Mouse (Mus musculus) myocyte (in vitro differentiated cells): ENCODE results near the gene Cryl1. TPM values are rescaled to one million over a fixed set of nuclear protein-coding genes. Genes with fewer than 3 reads are reported as not detected.

Experiments
- H3K27me3 ChIP-seq: one replicate; pipeline ENCODE4 v1.6.1; 2011; ENCODE audit not compliant: control insufficient read depth, insufficient read depth, insufficient read length
- H3K36me3 ChIP-seq: one replicate; pipeline ENCODE4 v1.6.1; 2011; ENCODE audit not compliant: control insufficient read depth, insufficient read depth
- H3K4me2 ChIP-seq: one replicate; pipeline ENCODE4 v1.6.1; 2011; ENCODE audit warnings: low read depth, control low read depth
- H3K4me3 ChIP-seq: one replicate; pipeline ENCODE4 v1.5.1; 2011; ENCODE audit warnings: mild to moderate bottlenecking, control low read depth, moderate library complexity
- H3K79me2 ChIP-seq: one replicate; pipeline ENCODE4 v1.6.1; 2011; ENCODE audit not compliant: control insufficient read depth, insufficient read depth
- H3ac ChIP-seq: one replicate; pipeline ENCODE4 v1.6.1; 2011; ENCODE audit not compliant: control insufficient read depth, insufficient read length
- CEBPB ChIP-seq: IDR thresholded peaks from 2 replicates; pipeline ENCODE4 v1.6.1; 2011; ENCODE audit warnings: mild to moderate bottlenecking, moderate library complexity; ENCODE audit not compliant: poor library complexity, insufficient read depth, severe bottlenecking
- E2F4 ChIP-seq: IDR thresholded peaks from one replicate; pipeline ENCODE4 v1.6.1; 2011; ENCODE audit warnings: mild to moderate bottlenecking, control low read depth, moderate library complexity; ENCODE audit not compliant: insufficient read depth
- MAX ChIP-seq: IDR thresholded peaks from one replicate; pipeline ENCODE4 v1.6.1; 2011; ENCODE audit warnings: low read depth, mild to moderate bottlenecking, control low read depth
- MYOD1 ChIP-seq, 3 experiments: IDR thresholded peaks; one replicate each; pipeline ENCODE4 v1.6.1; 2011; ENCODE audit warnings: control low read depth in 2 of 3, low read depth in 2 of 3, mild to moderate bottlenecking in 2 of 3, moderate library complexity in 1 of 3; ENCODE audit not compliant: insufficient read length in 2 of 3, control insufficient read depth in 1 of 3
- MYOG ChIP-seq, 3 experiments: IDR thresholded peaks; one replicate each; pipeline ENCODE4 v1.6.1; 2011; ENCODE audit warnings: control low read depth in 2 of 3, low read depth in 2 of 3, mild to moderate bottlenecking in 2 of 3; ENCODE audit not compliant: insufficient read length in 2 of 3, control insufficient read depth in 1 of 3, insufficient read depth in 1 of 3
- POLR2A ChIP-seq: IDR thresholded peaks from one replicate; pipeline ENCODE4 v1.6.1; 2011; ENCODE audit warnings: low read depth, mild to moderate bottlenecking, control low read depth, moderate library complexity; ENCODE audit not compliant: insufficient read length
- POLR2AphosphoS2 ChIP-seq: IDR thresholded peaks from one replicate; pipeline ENCODE4 v1.6.1; 2011; ENCODE audit warnings: low read depth, control low read depth; ENCODE audit not compliant: insufficient read length
- REST ChIP-seq: IDR thresholded peaks from one replicate; pipeline ENCODE4 v1.6.1; 2011; ENCODE audit warnings: mild to moderate bottlenecking, control low read depth, moderate library complexity; ENCODE audit not compliant: insufficient read depth, insufficient read length
- SRF ChIP-seq: IDR thresholded peaks from one replicate; pipeline ENCODE4 v1.6.1; 2011; ENCODE audit warnings: low read depth; ENCODE audit not compliant: control insufficient read depth, insufficient read length
- TCF12 ChIP-seq: IDR thresholded peaks from one replicate; pipeline ENCODE4 v1.6.1; 2011; ENCODE audit warnings: mild to moderate bottlenecking, control low read depth; ENCODE audit not compliant: poor library complexity, insufficient read depth, severe bottlenecking
- TCF3 ChIP-seq: IDR thresholded peaks from one replicate; pipeline ENCODE4 v1.6.1; 2011; ENCODE audit warnings: low read depth, control low read depth; ENCODE audit not compliant: insufficient read length
- USF1 ChIP-seq: IDR thresholded peaks from one replicate; pipeline ENCODE4 v1.6.1; 2011; ENCODE audit warnings: low read depth, mild to moderate bottlenecking, control low read depth, moderate library complexity
- polyA plus RNA-seq: library from polyadenylated mRNA; unstranded; fragments of >200 nt; fragmentation: generic; extraction: Trizol; gene quantifications from one replicate; pipeline ENCODE4 v1.2.1, GENCODE M21; 2012; ENCODE audit warnings: missing spikeins

The Cryl1 gene
- polyA plus RNA-seq, 1 experiment = 0.72 TPM

DNA sequence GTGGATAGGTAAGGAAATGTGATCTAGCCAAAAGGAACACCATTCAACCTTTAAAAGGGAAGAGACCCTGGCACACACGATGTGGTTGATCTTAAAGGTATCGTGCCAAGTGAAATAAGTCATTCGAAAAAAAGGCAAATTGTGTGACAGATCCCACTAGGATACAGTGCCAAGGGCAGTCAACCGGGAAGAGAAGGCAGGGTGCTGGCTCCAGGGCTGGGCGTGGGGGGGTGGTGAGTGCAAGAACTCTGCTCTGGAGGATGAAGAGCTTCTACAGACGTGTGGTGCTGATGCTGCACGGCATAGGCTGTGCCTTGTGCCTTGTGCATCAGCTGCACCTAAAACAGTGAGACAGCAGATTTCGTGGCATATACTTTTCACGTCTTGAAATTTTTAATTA lies 33.0 kb downstream of the Cryl1 start:
- Histone ChIP-seq H3ac (no peak overlapping the region), H3K36me3 (no peaks in the 10 kb centered on the region), H3K4me2 (no peak overlapping the region), H3K79me2 (no peaks in the 10 kb centered on the region), H3K27me3 (no peaks in the 10 kb centered on the region), H3K4me3 (no peak overlapping the region)
- TF ChIP-seq MAX = no peak
- no peak for TF ChIP-seq TCF3
- TF ChIP-seq POLR2AphosphoS2 = no peak
- TF ChIP-seq POLR2A = no peak
- TF ChIP-seq TCF12 = no peak
- no peak for TF ChIP-seq E2F4
- no peak for TF ChIP-seq REST
- no peak for TF ChIP-seq CEBPB
- TF ChIP-seq USF1 = no peak
- no peak for TF ChIP-seq MYOG (IDR thresholded peaks at IDR 0.05; ENCODE audit: control insufficient read depth in 1 of 3, insufficient read depth in 1 of 3, insufficient read length in 2 of 3, low read depth in 2 of 3)
- no peak for TF ChIP-seq SRF
- no peak for TF ChIP-seq MYOD1 (IDR thresholded peaks at IDR 0.05; ENCODE audit: control insufficient read depth in 1 of 3, insufficient read length in 2 of 3, low read depth in 2 of 3)

DNA sequence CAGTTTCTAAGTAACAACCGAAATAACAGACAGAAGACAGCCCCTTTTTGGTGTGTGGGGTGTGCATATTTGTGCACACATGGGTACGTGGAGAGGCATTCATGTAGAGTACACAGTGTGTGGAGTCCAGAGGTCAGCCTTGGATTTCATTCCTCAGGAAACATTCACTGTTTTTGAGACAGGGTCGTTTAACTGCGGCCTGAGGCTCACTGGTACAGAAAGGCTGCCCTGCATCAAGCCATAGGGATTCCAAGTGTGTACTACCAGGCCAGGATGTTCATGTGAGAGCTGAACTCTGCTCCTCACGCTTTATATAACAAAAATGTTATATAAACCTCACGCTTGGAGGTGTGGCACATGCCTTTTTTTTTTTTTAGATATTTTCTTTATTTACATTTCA lies 34.5 kb downstream of the Cryl1 start:
- H3K36me3 ChIP-seq = no peaks in the 10 kb centered on the region
- H3K4me3 ChIP-seq = no peak overlapping the region
- H3ac ChIP-seq = no peak overlapping the region
- TF ChIP-seq TCF12 (no peak), POLR2AphosphoS2 (no peak), USF1 (no peak), REST (no peak), MYOG (IDR thresholded peaks at IDR 0.05; ENCODE audit: control insufficient read depth in 1 of 3, insufficient read depth in 1 of 3, insufficient read length in 2 of 3, low read depth in 2 of 3) (no peak), SRF (no peak), POLR2A (no peak), TCF3 (no peak), CEBPB (no peak), MYOD1 (IDR thresholded peaks at IDR 0.05; ENCODE audit: control insufficient read depth in 1 of 3, insufficient read length in 2 of 3, low read depth in 2 of 3) (no peak), E2F4 (no peak), MAX (no peak)
- H3K79me2 ChIP-seq = no peaks in the 10 kb centered on the region
- H3K4me2 ChIP-seq = no peak overlapping the region
- no peaks in the 10 kb centered on the region for H3K27me3 ChIP-seq

DNA sequence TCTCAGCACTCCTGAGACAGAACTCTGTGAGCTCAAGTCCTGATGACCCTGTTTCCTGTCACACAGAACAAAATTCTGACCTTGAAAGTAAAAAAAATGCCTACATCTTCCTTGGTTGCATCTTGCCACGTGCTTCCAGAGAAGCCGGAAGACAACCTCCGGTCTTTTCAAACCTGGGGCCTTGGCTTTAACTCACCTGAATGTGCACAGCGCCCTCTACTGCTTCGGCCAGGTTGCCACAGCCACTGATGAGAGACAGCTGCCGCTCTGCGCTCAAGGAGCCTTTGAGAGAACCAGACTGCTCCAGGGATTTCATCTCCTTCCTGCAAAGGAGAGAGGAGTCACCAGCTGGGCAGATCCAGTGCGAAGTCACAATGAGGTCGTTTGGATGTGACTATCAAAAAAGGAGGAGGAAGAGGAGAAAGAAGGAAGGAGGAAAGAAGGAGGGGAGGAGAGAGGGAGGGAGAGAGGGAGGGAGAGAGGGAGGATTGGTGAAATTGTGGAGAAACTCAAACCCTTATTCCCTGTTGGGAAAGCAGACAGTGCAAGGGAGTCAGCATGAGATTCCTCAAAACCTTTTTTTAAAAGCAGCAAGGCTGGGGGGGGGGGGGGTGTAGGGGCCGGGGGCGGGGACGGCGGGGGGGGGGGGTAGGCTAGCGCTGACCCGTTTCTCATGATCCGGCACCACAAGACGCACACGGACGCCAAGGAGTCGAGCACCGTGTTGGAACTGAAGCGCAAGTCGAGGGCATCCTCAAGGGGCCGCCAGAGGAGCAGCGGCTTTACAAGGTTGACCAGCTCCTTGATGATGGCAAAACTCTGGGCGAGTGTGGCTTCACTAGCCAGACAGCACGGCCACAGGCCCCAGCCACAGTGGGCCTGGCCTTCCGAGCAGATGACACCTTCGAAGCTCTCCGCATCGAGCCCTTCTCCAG lies 35.3 kb downstream of the Cryl1 start:
- Histone ChIP-seq H3K27me3 (no peaks in the 10 kb centered on the region), H3K4me2 (no peak overlapping the region), H3K79me2 (no peaks in the 10 kb centered on the region), H3K4me3 (no peak overlapping the region), H3K36me3 (no peaks in the 10 kb centered on the region), H3ac (no peak overlapping the region)
- TF ChIP-seq MAX (no peak), TCF3 (no peak), MYOD1 (IDR thresholded peaks at IDR 0.05; ENCODE audit: control insufficient read depth in 1 of 3, insufficient read length in 2 of 3, low read depth in 2 of 3) (peak in 1 of 3 experiments; percentile 34), E2F4 (no peak), MYOG (IDR thresholded peaks at IDR 0.05; ENCODE audit: control insufficient read depth in 1 of 3, insufficient read depth in 1 of 3, insufficient read length in 2 of 3, low read depth in 2 of 3) (peak in 1 of 3 experiments; percentile 44), CEBPB (no peak), REST (no peak), TCF12 (no peak)

DNA sequence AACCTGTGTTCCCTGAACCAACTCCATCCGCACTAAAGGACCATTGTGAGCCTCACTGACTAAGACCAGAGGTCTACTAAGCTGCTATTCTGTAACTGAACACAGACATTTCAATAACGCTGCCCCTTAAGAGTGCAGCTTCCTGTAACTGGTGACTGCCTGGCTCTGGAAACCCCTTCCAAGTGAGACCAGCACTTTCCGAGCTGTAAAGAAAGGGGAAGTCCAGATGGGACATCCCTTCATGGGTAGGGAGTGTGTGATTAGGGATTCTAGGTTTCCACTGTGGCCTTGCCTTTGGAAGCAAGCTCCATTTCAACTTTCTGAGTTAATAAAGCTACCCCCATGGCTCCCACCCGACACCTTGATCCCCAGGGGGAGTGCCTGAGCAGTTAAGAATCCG lies 41.3 kb downstream of the Cryl1 start:
- no peaks in the 10 kb centered on the region for H3K27me3 ChIP-seq
- no peaks in the 10 kb centered on the region for H3K79me2 ChIP-seq
- no peak overlapping the region for H3ac ChIP-seq
- TF ChIP-seq MAX (no peak), USF1 (no peak), MYOD1 (IDR thresholded peaks at IDR 0.05; ENCODE audit: control insufficient read depth in 1 of 3, insufficient read length in 2 of 3, low read depth in 2 of 3) (no peak), SRF (no peak), TCF12 (no peak), POLR2AphosphoS2 (no peak), E2F4 (no peak), MYOG (IDR thresholded peaks at IDR 0.05; ENCODE audit: control insufficient read depth in 1 of 3, insufficient read depth in 1 of 3, insufficient read length in 2 of 3, low read depth in 2 of 3) (no peak), REST (no peak), POLR2A (no peak), TCF3 (no peak), CEBPB (no peak)
- H3K36me3 ChIP-seq = no peaks in the 10 kb centered on the region
- H3K4me3 ChIP-seq = no peak overlapping the region
- H3K4me2 ChIP-seq = no peak overlapping the region
